In the genomic region with DNA sequence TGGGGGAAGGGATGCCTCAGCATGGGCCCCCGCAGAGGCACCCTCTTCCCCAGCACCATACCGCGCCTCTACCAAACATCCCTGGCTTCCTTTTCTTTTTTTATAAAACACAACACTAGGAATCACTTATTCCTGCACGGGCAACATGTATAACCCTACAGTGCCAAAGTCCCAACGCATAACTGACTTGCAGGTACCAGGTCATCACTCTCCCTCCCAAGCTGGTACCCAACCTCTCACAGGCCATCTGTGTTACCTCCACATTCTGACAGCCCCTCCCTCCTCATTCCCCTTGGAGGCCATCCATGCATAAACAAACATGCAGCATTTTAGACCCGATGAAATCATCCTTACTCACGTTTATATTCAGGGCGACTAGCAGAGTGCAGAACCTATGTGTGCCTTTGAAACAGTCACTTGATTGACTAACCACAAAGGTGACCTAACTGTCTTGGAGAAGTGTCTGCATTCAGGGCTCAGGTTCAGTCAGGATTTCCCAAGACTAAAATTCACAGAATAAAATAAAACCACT, we compare ENCODE assay signal across 8 mouse cellular contexts. TPM values are rescaled to one million over a fixed set of nuclear protein-coding genes. Genes with fewer than 3 reads are reported as not detected.
A peak's percentile ranks its signal among the peaks of the same experiment; 100 is the strongest.
DNase-seq lines count a peak whose midpoint lies in the region; ATAC-seq and TF ChIP-seq lines count a peak whose summit lies in the region.
"Had no signal": no experiment of that assay in that cellular context is flagged by ENCODE, and none has a peak within 500 bp of the region (broad histone marks: within the 10 kb centered on the region; RNA-seq: fewer than 3 reads in every experiment).

No protein-coding gene starts in this region.

- peak overlapping the region; percentile 37; the same call in 1 of the 2 replicates for H3K27ac ChIP-seq in lung, embryonic 15.5 days
- H3K27ac ChIP-seq in forebrain, embryonic 14.5 days (ENCODE audit: low read depth, low read length), result peak overlapping the region; percentile 81
- no peak overlapping the region for H3K27ac ChIP-seq in limb, embryonic 14.5 days (replicated peaks; ENCODE audit: low read depth, low read length)
- H3K27ac ChIP-seq in stomach, embryonic 16.5 days (ENCODE audit: low read length), result peak overlapping the region; percentile 83

- no peaks in the 10 kb centered on the region for H3K27me3 ChIP-seq in lung, embryonic 15.5 days
- H3K27me3 ChIP-seq in forebrain, embryonic 14.5 days (replicated peaks; ENCODE audit: control insufficient read depth, insufficient read depth, low read length), result no peaks in the 10 kb centered on the region
- no peaks in the 10 kb centered on the region for H3K27me3 ChIP-seq in limb, embryonic 14.5 days (ENCODE audit: control insufficient read depth, insufficient read depth, low read length)
- H3K27me3 ChIP-seq in stomach, embryonic 16.5 days (ENCODE audit: control insufficient read depth, insufficient read depth, low read length), result no peaks in the 10 kb centered on the region

- DNase-seq in lung, adult 18-20 months, result no peak
- peak; percentile 41 for DNase-seq in forebrain, embryonic 14.5 days (ENCODE audit: low spot score)
- DNase-seq in limb, embryonic 14.5 days (ENCODE audit: low spot score), result no peak
- no peak for DNase-seq in embryo, embryonic 10 days (ENCODE audit: low spot score)
- DNase-seq in layer of hippocampus, adult 18-20 months (ENCODE audit: low spot score in 2 of 2), result no peak
- DNase-seq: gastrocnemius, postnatal 10 days had no signal

- TF ChIP-seq POLR2A in limb, embryonic 14.5 days (IDR thresholded peaks at IDR 0.05; ENCODE audit: borderline replicate concordance, extremely low read depth, insufficient read depth, insufficient read length), result no peak

- no peaks in the 10 kb centered on the region for H3K36me3 ChIP-seq in lung, embryonic 15.5 days
- no peaks in the 10 kb centered on the region for H3K36me3 ChIP-seq in forebrain, embryonic 14.5 days (ENCODE audit: control insufficient read depth, insufficient read depth, low read length)
- H3K36me3 ChIP-seq in limb, embryonic 14.5 days (ENCODE audit: control insufficient read depth, insufficient read depth, low read length), result no peaks in the 10 kb centered on the region
- H3K36me3 ChIP-seq in stomach, embryonic 16.5 days (ENCODE audit: control insufficient read depth, insufficient read depth, low read length), result no peaks in the 10 kb centered on the region

- peak overlapping the region; percentile 48 for H3K4me2 ChIP-seq in lung, embryonic 15.5 days
- peak overlapping the region; percentile 24 for H3K4me2 ChIP-seq in forebrain, embryonic 14.5 days (ENCODE audit: low read length)
- H3K4me2 ChIP-seq in limb, embryonic 14.5 days (replicated peaks; ENCODE audit: low read depth, low read length, severe bottlenecking), result no peak overlapping the region
- no peak overlapping the region; the same call in 1 of the 2 replicates for H3K4me2 ChIP-seq in stomach, embryonic 16.5 days (ENCODE audit: low read depth, low read length)

- H3K9ac ChIP-seq in lung, embryonic 15.5 days, result no peak overlapping the region
- no peak overlapping the region for H3K9ac ChIP-seq in forebrain, embryonic 14.5 days (ENCODE audit: low read length)
- no peak overlapping the region for H3K9ac ChIP-seq in limb, embryonic 14.5 days (ENCODE audit: low read depth, low read length, severe bottlenecking)
- H3K9ac ChIP-seq in stomach, embryonic 16.5 days (ENCODE audit: low read length), result no peak overlapping the region

- H3K4me1 ChIP-seq in lung, embryonic 15.5 days, result peaks cover 4% of the 10 kb centered on the region; the same call in 1 of the 2 replicates
- H3K4me1 ChIP-seq in forebrain, embryonic 14.5 days (ENCODE audit: control insufficient read depth, insufficient read depth, low read length), result no peaks in the 10 kb centered on the region
- H3K4me1 ChIP-seq in limb, embryonic 14.5 days (ENCODE audit: control insufficient read depth, insufficient read depth, low read length), result no peaks in the 10 kb centered on the region
- H3K4me1 ChIP-seq in stomach, embryonic 16.5 days (ENCODE audit: control insufficient read depth, insufficient read depth, low read length), result no peaks in the 10 kb centered on the region; the same call in 1 of the 2 replicates

- no peaks in the 10 kb centered on the region for H3K9me3 ChIP-seq in lung, embryonic 15.5 days
- no peaks in the 10 kb centered on the region for H3K9me3 ChIP-seq in forebrain, embryonic 14.5 days (replicated peaks; ENCODE audit: control insufficient read depth, low read length)
- H3K9me3 ChIP-seq in limb, embryonic 14.5 days (ENCODE audit: control insufficient read depth, low read length), result no peaks in the 10 kb centered on the region
- no peaks in the 10 kb centered on the region for H3K9me3 ChIP-seq in stomach, embryonic 16.5 days (replicated peaks; ENCODE audit: control insufficient read depth, low read length)

- H3K4me3 ChIP-seq in lung, embryonic 15.5 days, result no peak overlapping the region
- H3K4me3 ChIP-seq in forebrain, embryonic 14.5 days (ENCODE audit: low read depth, low read length), result 0 out of 2 replicates have a peak overlapping the region, but pooled peaks have one; percentile 9
- no peak overlapping the region for H3K4me3 ChIP-seq in limb, embryonic 14.5 days (replicated peaks; ENCODE audit: low read length)
- no peak overlapping the region for H3K4me3 ChIP-seq in stomach, embryonic 16.5 days (replicated peaks; ENCODE audit: low read length)

- WGBS in lung, embryonic 15.5 days, result 32% methylated on average over 8 of the region's 8 CpGs
- WGBS in forebrain, embryonic 14.5 days, result 35% methylated on average over 8 of the region's 8 CpGs
- 39% methylated on average over 8 of the region's 8 CpGs for WGBS in limb, embryonic 14.5 days
- 28% methylated on average over 8 of the region's 8 CpGs for WGBS in stomach, embryonic 16.5 days

- no peak; the same call in 1 of the 2 replicates for ATAC-seq in lung, embryonic 15.5 days (ENCODE audit: borderline replicate concordance, extremely low read depth, low FRiP score, low TSS enrichment)
- ATAC-seq in forebrain, embryonic 14.5 days, result peak; percentile 54
- peak; percentile 12; the same call in 1 of the 2 replicates for ATAC-seq in limb, embryonic 14.5 days (ENCODE audit: low FRiP score, low read depth)
- peak; percentile 39; the same call in 1 of the 2 replicates for ATAC-seq in stomach, embryonic 16.5 days (ENCODE audit: insufficient read depth, low FRiP score)

RNA-seq across cellular contexts. Expression of a gene that starts 21.0 kb away (rescaled TPM):
- polyA plus RNA-seq in lung, embryonic 15.5 days (2015; fragmentation: Nextera tagmentation; extraction: Ambion mirVana), result 645 and 653 TPM in 2 replicates
- 589 and 711 TPM in 2 replicates for polyA plus RNA-seq in forebrain, embryonic 14.5 days (2014; fragmentation: Nextera tagmentation; extraction: Ambion mirVana)
- 362 and 365 TPM in 2 replicates for polyA plus RNA-seq in limb, embryonic 14.5 days (2012; rRNA removed)
- 474 and 536 TPM in 2 replicates for polyA plus RNA-seq in limb, embryonic 14.5 days (2014; fragmentation: Nextera tagmentation; extraction: Ambion mirVana)
- 691 and 733 TPM in 2 replicates for polyA plus RNA-seq in stomach, embryonic 16.5 days (2015; fragmentation: Nextera tagmentation; extraction: Ambion mirVana)
- total RNA-seq in layer of hippocampus, adult 18-20 months (2021), result 100 to 1,000 TPM; 320 to 325 TPM

RNA-seq across cellular contexts. Expression of a gene that starts 57.3 kb away (rescaled TPM):
- 129 and 132 TPM in 2 replicates for polyA plus RNA-seq in lung, embryonic 15.5 days (2015; fragmentation: Nextera tagmentation; extraction: Ambion mirVana)
- polyA plus RNA-seq in forebrain, embryonic 14.5 days (2014; fragmentation: Nextera tagmentation; extraction: Ambion mirVana), result 130 and 144 TPM in 2 replicates
- polyA plus RNA-seq in limb, embryonic 14.5 days (2012; rRNA removed), result 40.0 and 44.2 TPM in 2 replicates
- 133 TPM in 2 replicates for polyA plus RNA-seq in limb, embryonic 14.5 days (2014; fragmentation: Nextera tagmentation; extraction: Ambion mirVana)
- 105 and 107 TPM in 2 replicates for polyA plus RNA-seq in stomach, embryonic 16.5 days (2015; fragmentation: Nextera tagmentation; extraction: Ambion mirVana)
- 10 to 100 TPM; 53.5 to 57.9 TPM for total RNA-seq in layer of hippocampus, adult 18-20 months (2021)

RNA-seq across cellular contexts. Expression of a gene that starts 57.5 kb away (rescaled TPM):
- 31.6 and 35.7 TPM in 2 replicates for polyA plus RNA-seq in lung, embryonic 15.5 days (2015; fragmentation: Nextera tagmentation; extraction: Ambion mirVana)
- 23.9 and 24.5 TPM in 2 replicates for polyA plus RNA-seq in forebrain, embryonic 14.5 days (2014; fragmentation: Nextera tagmentation; extraction: Ambion mirVana)
- 18.0 and 21.1 TPM in 2 replicates for polyA plus RNA-seq in limb, embryonic 14.5 days (2012; rRNA removed)
- 34.6 and 35.8 TPM in 2 replicates for polyA plus RNA-seq in limb, embryonic 14.5 days (2014; fragmentation: Nextera tagmentation; extraction: Ambion mirVana)
- 30.3 and 31.3 TPM in 2 replicates for polyA plus RNA-seq in stomach, embryonic 16.5 days (2015; fragmentation: Nextera tagmentation; extraction: Ambion mirVana)
- 10 to 100 TPM; 40.8 to 42.6 TPM for total RNA-seq in layer of hippocampus, adult 18-20 months (2021)

Comparison
In these comparisons a context has a peak if more than half of its experiments do, and no peak if none do; other contexts are left out.
1. H3K4me2 ChIP-seq: peak in lung, embryonic 15.5 days (single experiment) and forebrain, embryonic 14.5 days (single experiment); none in limb, embryonic 14.5 days (single experiment) and stomach, embryonic 16.5 days (single experiment).